Mouse (Mus musculus) heart, postnatal 0 days (tissue): ENCODE measurements at regions not wholly inside any gene's neighbourhood (a gene's known extent, or its start where the extent isn't known, plus 50 kb on each side); places are given as distances from the start of the nearest gene placed in this dataset.

Experiments used
- CTCF ChIP-seq: IDR thresholded peaks from 2 replicates; pipeline ENCODE4 v1.5.1; 2016; ENCODE audit warnings: antibody characterized with exemption, control low read depth, low read depth
- EP300 ChIP-seq: IDR thresholded peaks from 2 replicates; pipeline ENCODE4 v1.6.1; 2016; ENCODE audit warnings: antibody characterized with exemption, low read depth

DNA sequence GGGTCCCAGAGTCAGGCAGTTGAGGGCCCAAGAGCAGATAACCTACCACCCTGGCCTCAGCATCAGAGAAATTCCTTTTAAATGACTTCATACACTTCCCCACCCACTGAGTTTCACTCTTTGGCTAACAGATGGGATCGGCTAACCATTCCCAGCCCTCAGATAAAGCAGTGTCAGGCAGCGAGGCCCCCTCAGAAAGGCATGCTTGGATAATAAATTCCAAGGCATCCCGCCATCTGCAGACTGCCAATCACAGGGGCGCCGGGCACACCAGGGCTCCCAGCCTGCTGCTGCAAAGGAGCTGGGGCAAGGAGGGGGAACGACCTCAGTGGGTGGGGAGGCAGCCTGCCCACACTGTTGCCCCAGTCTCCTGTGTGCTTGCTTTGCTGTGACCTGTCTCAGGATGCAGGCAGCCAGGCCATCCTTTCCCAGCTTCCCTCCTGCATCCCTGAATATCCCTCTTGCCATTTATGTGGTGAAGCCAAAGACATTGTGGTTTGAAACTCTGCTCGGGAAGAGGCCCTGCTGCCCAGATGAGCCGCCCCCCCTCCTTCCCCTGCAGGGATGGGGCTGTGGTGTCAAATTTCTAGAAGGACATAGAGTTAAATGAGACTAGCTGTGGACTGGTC is 143.6 kb downstream of the Gm26897 start:
- TF ChIP-seq CTCF = no peak
- no peak for TF ChIP-seq EP300
